Mouse (Mus musculus) ES-E14 (cell line): ENCODE data around the gene Gcc2. TPM values are rescaled to one million over a fixed set of nuclear protein-coding genes. Genes with fewer than 3 reads are reported as not detected.
A peak's percentile ranks its signal among the peaks of the same experiment; 100 is the strongest.

Experiments
- DNase-seq: peaks from one replicate; pipeline ENCODE4 v3.0.0-alpha.2; 2013; ENCODE audit warnings: low read depth, low spot score
- H3K27ac ChIP-seq: 2 replicates; pipeline ENCODE4 v1.5.1; 2012; ENCODE audit warnings: low read depth, mild to moderate bottlenecking, low read length, moderate library complexity, mixed read lengths; ENCODE audit not compliant: poor library complexity, insufficient read depth, severe bottlenecking
- H3K36me3 ChIP-seq: 2 replicates; pipeline ENCODE4 v1.6.1; 2012; ENCODE audit warnings: mild to moderate bottlenecking, low read length, moderate library complexity, mixed read lengths; ENCODE audit not compliant: control insufficient read depth, poor library complexity, insufficient read depth, severe bottlenecking
- H3K4me1 ChIP-seq, 2 experiments: fragments of 150-350 bp in 1 of 2; sonication (generic) in 1 of 2; 2 replicates each; pipeline ENCODE4 v1.6.1; 2012; ENCODE audit warnings: low read length in 2 of 2, mild to moderate bottlenecking in 1 of 2, mixed read lengths in 1 of 2; ENCODE audit not compliant: control insufficient read depth in 2 of 2, insufficient read depth in 2 of 2, poor library complexity in 1 of 2
- H3K4me3 ChIP-seq, 2 experiments: fragments of 150-350 bp in 1 of 2; sonication (generic) in 1 of 2; 2 replicates each; pipeline ENCODE4 v1.5.1; 2012; ENCODE audit warnings: low read length in 2 of 2, low read depth in 1 of 2, mild to moderate bottlenecking in 1 of 2, mixed read lengths in 1 of 2; ENCODE audit not compliant: insufficient read depth in 1 of 2, poor library complexity in 1 of 2, severe bottlenecking in 1 of 2
- H3K9ac ChIP-seq: 2 replicates; pipeline ENCODE4 v1.6.1; 2012; ENCODE audit warnings: low read depth, mild to moderate bottlenecking, low read length, mixed read lengths; ENCODE audit not compliant: poor library complexity, insufficient read depth, severe bottlenecking
- H3K9me3 ChIP-seq: fragments of 150-350 bp; sonication (generic); 2 replicates; pipeline ENCODE4 v1.6.1; 2012; ENCODE audit warnings: low read depth, mild to moderate bottlenecking, low read length; ENCODE audit not compliant: control insufficient read depth, insufficient read depth
- CHD2 ChIP-seq: IDR thresholded peaks from 2 replicates; pipeline ENCODE4 v1.6.1; 2014; ENCODE audit warnings: mild to moderate bottlenecking, low read depth, low read length, inconsistent platforms
- HCFC1 ChIP-seq: IDR thresholded peaks from 2 replicates; pipeline ENCODE4 v1.6.1; 2012; ENCODE audit warnings: low read length, inconsistent platforms, borderline replicate concordance; ENCODE audit not compliant: insufficient read depth
- MAFK ChIP-seq: IDR thresholded peaks from 2 replicates; pipeline ENCODE4 v1.6.1; 2014; ENCODE audit warnings: mild to moderate bottlenecking, low read depth, low read length, inconsistent platforms; ENCODE audit not compliant: insufficient read depth
- ZC3H11A ChIP-seq: IDR thresholded peaks from 2 replicates; pipeline ENCODE4 v1.6.1; 2012; ENCODE audit warnings: low read depth, mild to moderate bottlenecking, inconsistent platforms, low read length, borderline replicate concordance
- ZNF384 ChIP-seq: IDR thresholded peaks from 2 replicates; pipeline ENCODE4 v1.6.1; 2012; ENCODE audit warnings: low read depth, low read length, inconsistent platforms
- in situ Hi-C, 2 experiments: fragments of 600-800 bp; cut with MboI; formaldehyde crosslinking; loops; one replicate each; pipeline ENCODE4 v1.15.1; 2025; ENCODE audit warnings: low sequenced_read_pairs in 2 of 2, inconsistent platforms in 1 of 2; ENCODE audit not compliant: unreplicated experiment in 2 of 2
- total RNA-seq: library from RNA; depleted of rRNA; stranded (reverse); fragments of 300-350 nt; gene quantifications from 2 replicates; pipeline ENCODE4 v1.2.3, GENCODE M21; 2012; rRNA removed

Gene Gcc2
- total RNA-seq: 17.8 and 19.6 TPM in 2 replicates

- Histone ChIP-seq H3K36me3 (no peaks in the 10 kb centered on the region), H3K9ac (peak within 1 kb of the TSS; percentile 75), H3K9me3 (no peaks in the 10 kb centered on the region), H3K4me1 (0 out of 4 replicates have a peak, but pooled peaks cover 0 to 4% of the 10 kb centered on the region in 2 experiments), H3K4me3 (peak within 1 kb of the TSS; percentile 81 to 89), H3K27ac (no peak within 1 kb of the TSS)
- peak; percentile 88 for DNase-seq
- TF ChIP-seq HCFC1: peak; percentile 56; the same call in 1 of the 2 replicates
- TF ChIP-seq CHD2: no peak
- TF ChIP-seq ZNF384: peak; percentile 40; the same call in 1 of the 2 replicates
- in situ Hi-C loops: no loop called here
These were observed at the start of gene Gcc2 for GRCm38 (mm10) chr10:58255213-58255892. Gene Gcc2, plus strand, starts transcription at chr10:58255497.

- DNase-seq: no peak
- Histone ChIP-seq H3K4me1 (no peaks in the 10 kb centered on the region), H3K9me3 (no peaks in the 10 kb centered on the region), H3K9ac (no peak overlapping the region), H3K4me3 (no peak overlapping the region), H3K36me3 (no peaks in the 10 kb centered on the region), H3K27ac (no peak overlapping the region)
- in situ Hi-C loops: no loop called here
- TF ChIP-seq ZC3H11A: no peak
These were observed 49.3 kb upstream of the Gcc2 start for GRCm38 (mm10) chr10:58205986-58206385.

GRCm38 (mm10) chr10:58206639-58207404 is 48.5 kb upstream of the Gcc2 start:
- H3K9me3 ChIP-seq: no peaks in the 10 kb centered on the region
- in situ Hi-C loops: no loop called here
- TF ChIP-seq CHD2 (no peak), ZC3H11A (no peak), ZNF384 (no peak), MAFK (no peak), HCFC1 (no peak)
- no peak overlapping the region for H3K27ac ChIP-seq
- no peak overlapping the region for H3K4me3 ChIP-seq
- H3K9ac ChIP-seq: no peak overlapping the region
- H3K4me1 ChIP-seq: no peaks in the 10 kb centered on the region
- no peaks in the 10 kb centered on the region for H3K36me3 ChIP-seq
- DNase-seq: no peak

GRCm38 (mm10) chr10:58209710-58210467 is 45.4 kb upstream of the Gcc2 start:
- H3K4me1 ChIP-seq: no peaks in the 10 kb centered on the region
- H3K36me3 ChIP-seq: no peaks in the 10 kb centered on the region
- H3K9me3 ChIP-seq: no peaks in the 10 kb centered on the region
- H3K27ac ChIP-seq: no peak overlapping the region
- DNase-seq: no peak
- H3K4me3 ChIP-seq: no peak overlapping the region
- TF ChIP-seq CHD2 (no peak), ZNF384 (no peak), HCFC1 (no peak), ZC3H11A (no peak), MAFK (no peak)
- in situ Hi-C loops: no loop called here
- H3K9ac ChIP-seq: no peak overlapping the region
